Mouse (Mus musculus) megakaryocyte, embryonic 14.5 days (primary cell): ENCODE data around the gene Marveld2.

Source experiments
- FLI1 ChIP-seq: IDR thresholded peaks from 2 replicates; pipeline ENCODE4 v1.6.1; 2012; ENCODE audit warnings: low read length, inconsistent platforms, mixed read lengths
- GATA1 ChIP-seq: IDR thresholded peaks from 3 replicates; pipeline ENCODE4 v1.6.1; 2012; ENCODE audit warnings: mixed read lengths, low read length, inconsistent platforms, borderline replicate concordance

DNA sequence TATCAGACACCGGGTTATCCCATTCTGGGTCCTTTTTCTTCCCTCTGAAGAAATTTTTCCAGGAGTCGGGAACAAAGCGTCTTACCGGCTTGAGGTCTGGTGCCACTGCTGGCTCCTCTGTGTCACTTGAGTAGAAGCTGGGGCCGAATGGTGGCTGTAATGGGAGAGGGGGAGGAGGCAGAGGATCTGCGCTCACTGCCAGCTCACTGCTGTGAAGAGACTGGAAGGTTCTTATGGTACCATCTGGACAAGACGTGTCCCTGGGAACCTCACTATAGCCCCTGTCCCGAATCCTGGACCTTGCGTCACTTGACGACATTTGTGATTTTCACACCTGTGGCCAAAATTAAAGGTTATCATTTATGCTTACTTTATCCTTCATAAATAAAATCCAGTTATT, 4.5 kb downstream of the Marveld2 start:
- TF ChIP-seq GATA1 (no peak), FLI1 (no peak)
